Mouse (Mus musculus) forebrain, embryonic 12.5 days (tissue): ENCODE data around the gene Aqp11. TPM values are rescaled to one million over a fixed set of nuclear protein-coding genes. Genes with fewer than 3 reads are reported as not detected.
A peak's percentile ranks its signal among the peaks of the same experiment; 100 is the strongest.

Experiments used
- ATAC-seq: fragments of 200-750 bp; cut with Nextera tagmentation; 2 replicates; pipeline ENCODE4 v1.8.0; 2017; ENCODE audit warnings: moderate TSS enrichment; ENCODE audit not compliant: low FRiP score
- H3K27ac ChIP-seq: fragments of 300-500 bp; sonication (generic); 2 replicates; pipeline ENCODE4 v1.5.1; 2016; ENCODE audit warnings: mild to moderate bottlenecking
- H3K27me3 ChIP-seq: fragments of 300-500 bp; sonication (generic); 2 replicates; pipeline ENCODE4 v1.6.1; 2016; ENCODE audit warnings: mild to moderate bottlenecking
- H3K36me3 ChIP-seq: fragments of 300-500 bp; sonication (generic); replicated peaks from 2 replicates; pipeline ENCODE4 v1.6.1; 2016; ENCODE audit warnings: mild to moderate bottlenecking
- H3K4me1 ChIP-seq: fragments of 300-500 bp; sonication (generic); 2 replicates; pipeline ENCODE4 v1.6.1; 2016
- H3K4me2 ChIP-seq: fragments of 300-500 bp; sonication (generic); 2 replicates; pipeline ENCODE4 v1.6.1; 2016; ENCODE audit warnings: mild to moderate bottlenecking, moderate library complexity
- H3K4me3 ChIP-seq: fragments of 300-500 bp; sonication (generic); replicated peaks from 2 replicates; pipeline ENCODE4 v1.5.1; 2016; ENCODE audit warnings: mild to moderate bottlenecking
- H3K9ac ChIP-seq: fragments of 300-500 bp; sonication (generic); 2 replicates; pipeline ENCODE4 v1.6.1; 2016; ENCODE audit warnings: mild to moderate bottlenecking
- H3K9me3 ChIP-seq: fragments of 300-500 bp; sonication (generic); 2 replicates; pipeline ENCODE4 v1.6.1; 2016
- WGBS: fragments of 180-500 bp; shearing (Covaris S2); methylation state at CpG from one replicate; pipeline ENCODE4 v1.1.7; 2016; 5-methylcytosine and 5-hydroxymethylcytosine counted together
- polyA plus RNA-seq: library from polyadenylated mRNA; unstranded; fragments of >200 nt; fragmentation: Nextera tagmentation; extraction: Ambion mirVana; gene quantifications from 2 replicates; pipeline ENCODE4 v1.2.1, GENCODE M21; 2016

The Aqp11 gene
- 3.9 and 5.6 TPM in 2 replicates for polyA plus RNA-seq

DNA sequence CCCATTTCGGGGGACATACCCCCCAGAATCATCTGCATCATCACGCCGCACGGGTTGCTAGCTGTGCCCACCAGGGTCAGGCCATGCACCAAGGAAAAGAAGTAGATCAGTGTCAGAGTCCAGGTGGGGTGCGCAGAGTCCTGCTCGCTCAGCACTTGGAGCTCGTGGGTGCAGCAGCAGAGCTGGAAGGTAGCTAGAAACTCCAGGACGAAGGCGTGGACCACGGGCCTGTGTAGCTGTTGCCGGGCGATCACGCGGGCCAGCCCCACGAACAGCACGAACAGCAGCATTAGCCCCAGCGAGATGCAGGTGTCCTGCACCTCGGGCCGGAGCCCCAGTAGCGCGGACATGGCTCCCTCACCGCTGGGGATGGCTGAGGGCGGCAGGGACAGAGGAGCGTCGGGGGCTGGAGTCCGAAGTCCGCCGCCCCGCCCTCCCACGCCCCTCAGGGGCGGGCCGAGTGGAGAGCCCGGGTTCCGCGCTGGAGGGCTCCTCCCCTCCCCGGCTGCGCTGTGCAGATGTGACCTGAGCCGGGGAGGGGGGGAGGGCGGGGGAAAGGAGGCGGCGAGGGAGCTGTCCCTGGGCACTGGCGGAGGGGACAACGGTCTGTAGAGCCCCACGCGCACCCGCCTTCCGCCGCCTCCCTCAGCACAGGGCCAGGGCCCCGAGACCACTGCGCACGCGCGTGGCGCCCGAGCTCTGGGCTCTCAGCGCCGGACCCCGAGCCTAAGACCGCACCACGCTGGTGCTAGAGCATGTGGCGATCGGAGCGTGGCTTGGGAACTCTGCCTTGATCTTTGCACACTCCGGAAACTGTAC is at the start of gene Aqp11:
Gene Aqp11, minus strand, starts transcription at position 652 of the 819 bp plus-strand sequence.
- under 1% methylated on average over 51 of the region's 64 CpGs for WGBS
- peaks cover 33% of the 10 kb centered on the region for H3K27me3 ChIP-seq
- H3K4me1 ChIP-seq = peaks cover 10% of the 10 kb centered on the region
- H3K9ac ChIP-seq = peak within 1 kb of the TSS; percentile 72
- H3K27ac ChIP-seq = 0 out of 2 replicates have a peak within 1 kb of the TSS, but pooled peaks have one; percentile 19
- no peaks in the 10 kb centered on the region for H3K36me3 ChIP-seq
- ATAC-seq = peak; percentile 94
- H3K4me2 ChIP-seq = peak within 1 kb of the TSS; percentile 92
- H3K4me3 ChIP-seq = peak within 1 kb of the TSS; percentile 66
- H3K9me3 ChIP-seq = no peaks in the 10 kb centered on the region

DNA sequence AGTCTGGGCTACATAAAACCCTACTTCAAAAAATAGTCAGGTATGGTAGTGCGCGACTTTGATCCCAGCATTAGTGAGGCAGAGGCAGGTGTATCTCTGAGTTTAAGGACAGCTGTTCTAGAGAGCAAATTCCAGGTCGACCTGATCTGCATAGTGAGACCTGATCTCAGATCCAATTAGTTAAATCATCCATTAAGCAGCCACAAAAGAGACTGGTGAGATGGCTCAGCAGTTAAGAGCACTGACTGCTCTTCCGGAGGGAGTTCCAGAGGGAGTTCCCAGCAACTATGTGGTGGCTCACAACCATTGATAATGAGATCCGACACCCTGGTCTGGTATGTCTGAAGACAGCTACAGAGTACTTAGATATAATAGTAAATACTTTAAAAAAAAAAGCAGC is 45.4 kb upstream of the Aqp11 start:
- Histone ChIP-seq H3K9ac (no peak overlapping the region), H3K4me1 (peaks cover 5% of the 10 kb centered on the region; the same call in 1 of the 2 replicates), H3K4me3 (no peak overlapping the region), H3K36me3 (no peaks in the 10 kb centered on the region), H3K4me2 (no peak overlapping the region), H3K27ac (no peak overlapping the region), H3K27me3 (peaks cover 6% of the 10 kb centered on the region; the same call in 1 of the 2 replicates), H3K9me3 (no peaks in the 10 kb centered on the region)
- no peak for ATAC-seq
- WGBS = 48% methylated on average over 5 of the region's 5 CpGs

DNA sequence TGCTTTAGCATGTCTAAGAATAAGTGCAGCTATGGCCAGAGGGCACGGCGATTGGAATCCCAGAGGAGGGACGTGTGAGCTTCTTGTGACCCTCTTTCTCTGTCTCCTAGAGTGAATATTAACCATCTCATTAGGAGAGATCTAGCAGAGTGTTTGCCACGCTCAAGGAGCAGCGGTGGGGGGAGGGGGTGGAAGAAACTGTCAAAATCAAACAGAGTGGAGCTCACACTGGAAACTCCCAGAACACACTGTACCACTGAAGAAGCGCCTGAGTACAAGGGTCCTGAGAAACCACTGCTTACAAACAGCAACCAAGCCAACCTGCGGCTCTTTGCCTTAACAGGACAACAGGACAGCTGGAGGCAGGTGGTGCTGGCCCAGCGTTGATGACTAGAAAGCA is 43.4 kb upstream of the Aqp11 start:
- no peak for ATAC-seq
- no peak overlapping the region for H3K4me3 ChIP-seq
- 75% methylated on average over 8 of the region's 8 CpGs for WGBS
- no peaks in the 10 kb centered on the region for H3K9me3 ChIP-seq
- H3K36me3 ChIP-seq = no peaks in the 10 kb centered on the region
- no peak overlapping the region for H3K4me2 ChIP-seq
- no peak overlapping the region for H3K9ac ChIP-seq
- H3K27me3 ChIP-seq = peaks cover 6% of the 10 kb centered on the region; the same call in 1 of the 2 replicates
- peaks cover 5% of the 10 kb centered on the region; the same call in 1 of the 2 replicates for H3K4me1 ChIP-seq
- H3K27ac ChIP-seq = no peak overlapping the region

DNA sequence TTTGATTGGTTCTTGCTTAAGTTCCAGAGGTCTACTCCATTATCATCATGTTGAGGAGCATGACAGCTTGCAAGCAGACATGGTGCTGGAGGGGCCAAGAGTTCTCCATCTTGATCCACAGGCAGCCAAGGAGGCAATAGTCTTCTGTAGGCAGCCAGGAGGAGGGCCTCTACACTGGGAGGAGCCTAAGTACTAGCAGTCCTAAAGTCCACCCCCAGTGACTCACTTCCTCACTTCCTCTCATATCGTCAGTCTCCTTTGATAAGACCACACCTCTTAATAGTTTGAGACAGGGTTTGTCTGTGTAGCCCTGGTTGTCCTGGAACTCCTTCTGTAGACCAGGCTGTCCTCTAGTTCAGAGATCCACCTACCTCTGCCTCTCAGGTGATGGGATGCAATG is 42.7 kb upstream of the Aqp11 start:
- peaks cover 3% of the 10 kb centered on the region; the same call in 1 of the 2 replicates for H3K27me3 ChIP-seq
- H3K9ac ChIP-seq = no peak overlapping the region
- peaks cover 5% of the 10 kb centered on the region; the same call in 1 of the 2 replicates for H3K4me1 ChIP-seq
- H3K36me3 ChIP-seq = no peaks in the 10 kb centered on the region
- H3K9me3 ChIP-seq = no peaks in the 10 kb centered on the region
- no peak overlapping the region for H3K4me3 ChIP-seq
- no peak overlapping the region for H3K4me2 ChIP-seq
- H3K27ac ChIP-seq = no peak overlapping the region
- 94% methylated on average over 1 of the region's 1 CpGs for WGBS
- no peak for ATAC-seq

DNA sequence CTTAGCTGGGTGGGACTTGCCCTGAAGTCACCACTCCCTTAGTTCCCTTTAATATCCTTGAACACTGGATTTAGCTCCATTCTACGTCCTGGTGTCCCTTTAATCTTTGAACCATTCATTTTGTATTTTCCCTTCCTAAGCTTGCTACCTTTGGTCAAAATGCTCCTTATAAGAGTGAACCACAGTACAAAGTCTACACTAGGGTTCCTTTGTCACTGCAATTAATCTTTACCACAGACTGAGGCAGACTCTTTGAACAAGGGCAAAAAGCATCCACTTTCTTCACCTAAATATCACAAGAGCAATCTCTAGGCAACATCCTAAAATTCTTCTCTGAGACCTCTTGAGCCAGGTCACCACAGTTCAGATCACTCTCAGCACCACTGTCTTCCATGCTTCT is 42.1 kb upstream of the Aqp11 start:
- Histone ChIP-seq H3K4me2 (no peak overlapping the region), H3K36me3 (no peaks in the 10 kb centered on the region), H3K4me1 (peaks cover 5% of the 10 kb centered on the region; the same call in 1 of the 2 replicates), H3K9me3 (no peaks in the 10 kb centered on the region), H3K4me3 (no peak overlapping the region), H3K9ac (no peak overlapping the region), H3K27ac (no peak overlapping the region), H3K27me3 (peaks cover 3% of the 10 kb centered on the region; the same call in 1 of the 2 replicates)
- ATAC-seq = no peak
- WGBS = 89% methylated on average over 1 of the region's 1 CpGs

DNA sequence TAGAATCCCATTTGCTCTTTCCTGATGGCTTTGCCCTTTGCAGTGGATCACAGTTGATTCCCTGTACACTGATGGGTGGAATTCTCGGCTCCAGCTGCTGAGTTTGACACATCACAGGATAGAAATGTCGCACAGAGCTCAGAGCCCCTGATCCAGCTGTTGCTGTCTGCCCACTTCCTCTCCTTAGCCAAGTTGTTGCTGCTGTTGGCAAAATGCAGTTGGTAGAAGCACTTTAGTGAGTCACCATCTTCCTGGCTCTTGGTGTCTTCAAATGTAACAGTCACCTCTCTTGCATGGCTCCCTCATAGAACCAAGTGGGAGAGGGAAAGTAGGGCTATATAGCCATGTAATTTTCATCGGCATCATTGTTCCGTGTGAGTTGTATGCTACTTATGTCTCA is 39.1 kb upstream of the Aqp11 start:
- no peak overlapping the region for H3K4me3 ChIP-seq
- H3K9me3 ChIP-seq = no peaks in the 10 kb centered on the region
- H3K27ac ChIP-seq = no peak overlapping the region
- H3K27me3 ChIP-seq = 0 out of 2 replicates have a peak, but pooled peaks cover 3% of the 10 kb centered on the region
- no peak overlapping the region for H3K4me2 ChIP-seq
- no peaks in the 10 kb centered on the region for H3K36me3 ChIP-seq
- no peak overlapping the region for H3K9ac ChIP-seq
- 89% methylated on average over 4 of the region's 4 CpGs for WGBS
- no peak for ATAC-seq
- peaks cover 5% of the 10 kb centered on the region; the same call in 1 of the 2 replicates for H3K4me1 ChIP-seq

DNA sequence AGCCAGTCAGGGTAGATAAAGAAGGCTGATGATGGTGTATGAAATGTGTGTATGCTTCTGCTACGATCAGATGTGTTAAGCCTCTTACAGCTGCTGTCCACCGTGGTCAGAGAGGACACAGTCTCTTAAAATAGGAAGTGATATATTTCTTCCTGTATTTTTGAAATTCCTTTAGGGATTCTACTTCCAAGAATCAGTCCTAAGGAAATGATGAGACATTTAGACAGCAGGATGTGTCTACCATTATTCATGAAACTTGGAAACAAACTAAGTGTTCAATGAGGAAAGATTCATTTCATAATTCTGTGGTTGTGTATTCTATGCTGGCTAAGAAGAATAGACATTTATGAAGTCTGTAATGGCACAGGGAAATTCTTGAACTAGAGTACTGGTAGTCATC is 37.8 kb upstream of the Aqp11 start:
- ATAC-seq = no peak
- no peaks in the 10 kb centered on the region for H3K9me3 ChIP-seq
- H3K9ac ChIP-seq = no peak overlapping the region
- no peaks in the 10 kb centered on the region for H3K4me1 ChIP-seq
- no peak overlapping the region for H3K27ac ChIP-seq
- no peak overlapping the region for H3K4me3 ChIP-seq
- no peaks in the 10 kb centered on the region for H3K36me3 ChIP-seq
- no peak overlapping the region for H3K4me2 ChIP-seq
- H3K27me3 ChIP-seq = 0 out of 2 replicates have a peak, but pooled peaks cover 3% of the 10 kb centered on the region
- WGBS = 84% methylated on average over 2 of the region's 2 CpGs

DNA sequence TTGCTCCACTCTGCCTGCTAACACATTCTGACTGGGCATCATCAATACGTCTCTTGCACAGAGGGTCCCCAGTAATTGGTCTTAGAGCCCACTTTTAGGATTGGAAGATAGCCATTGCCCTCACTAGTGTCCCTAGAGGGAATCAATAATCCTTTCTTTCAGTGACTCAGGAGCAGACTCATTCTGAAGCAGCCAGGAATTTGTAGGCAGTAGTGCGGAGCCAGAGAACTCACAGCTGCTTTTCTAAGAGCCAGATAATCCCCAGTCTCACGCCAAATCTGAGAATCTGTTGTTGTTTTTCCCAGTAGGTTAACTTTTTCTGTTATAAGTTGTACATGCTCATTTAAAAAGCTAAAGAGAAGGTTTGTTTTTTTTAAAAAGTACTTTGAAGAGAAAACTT is 37.3 kb upstream of the Aqp11 start:
- no peak overlapping the region for H3K4me2 ChIP-seq
- H3K27ac ChIP-seq = no peak overlapping the region
- H3K9ac ChIP-seq = no peak overlapping the region
- no peaks in the 10 kb centered on the region for H3K36me3 ChIP-seq
- 7% methylated on average over 3 of the region's 3 CpGs for whole genome bisulfite sequencing
- H3K4me3 ChIP-seq = no peak overlapping the region
- ATAC-seq = no peak
- no peaks in the 10 kb centered on the region for H3K4me1 ChIP-seq
- H3K9me3 ChIP-seq = no peaks in the 10 kb centered on the region
- no peaks in the 10 kb centered on the region for H3K27me3 ChIP-seq

DNA sequence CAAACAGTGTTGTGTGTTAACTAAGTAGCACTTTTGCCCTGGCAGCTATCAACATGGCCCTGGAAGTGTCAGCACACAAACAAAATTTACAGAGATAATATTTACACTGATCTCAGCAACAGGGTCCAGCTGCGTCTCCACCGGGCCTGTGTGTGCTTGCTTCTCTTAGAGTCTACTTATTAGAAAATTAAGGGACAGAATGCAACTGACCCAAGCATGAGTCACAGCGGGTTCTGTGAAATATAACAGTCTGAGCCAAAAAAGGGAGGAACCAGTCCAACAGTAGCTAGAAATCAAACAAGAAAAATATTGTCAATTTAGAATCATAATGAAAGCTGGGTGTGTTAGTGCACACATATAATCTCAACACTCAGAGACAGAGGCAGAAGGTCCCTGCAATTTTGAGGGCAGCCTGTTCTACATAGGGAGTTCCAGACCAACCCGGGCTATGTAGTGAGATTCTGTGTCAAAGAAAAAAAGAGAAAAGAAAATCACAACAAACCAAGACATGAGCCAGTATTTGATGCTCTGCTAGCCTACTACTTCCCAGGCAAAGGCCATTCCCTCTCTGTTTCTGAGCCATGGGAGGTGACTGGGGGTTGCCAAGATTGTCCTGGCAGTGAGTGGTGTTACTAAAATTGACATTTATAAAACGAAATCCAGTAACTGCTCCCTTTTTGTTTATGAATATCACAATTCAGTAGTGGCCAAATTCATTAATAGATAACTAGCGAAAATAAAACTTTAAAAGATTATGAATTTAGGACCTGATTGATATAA is 32.9 kb upstream of the Aqp11 start:
- no peaks in the 10 kb centered on the region for H3K9me3 ChIP-seq
- no peaks in the 10 kb centered on the region for H3K36me3 ChIP-seq
- no peak overlapping the region for H3K27ac ChIP-seq
- no peaks in the 10 kb centered on the region for H3K4me1 ChIP-seq
- H3K4me3 ChIP-seq = no peak overlapping the region
- WGBS = 84% methylated on average over 6 of the region's 6 CpGs
- ATAC-seq = no peak
- no peak overlapping the region for H3K4me2 ChIP-seq
- H3K9ac ChIP-seq = no peak overlapping the region
- no peaks in the 10 kb centered on the region for H3K27me3 ChIP-seq

DNA sequence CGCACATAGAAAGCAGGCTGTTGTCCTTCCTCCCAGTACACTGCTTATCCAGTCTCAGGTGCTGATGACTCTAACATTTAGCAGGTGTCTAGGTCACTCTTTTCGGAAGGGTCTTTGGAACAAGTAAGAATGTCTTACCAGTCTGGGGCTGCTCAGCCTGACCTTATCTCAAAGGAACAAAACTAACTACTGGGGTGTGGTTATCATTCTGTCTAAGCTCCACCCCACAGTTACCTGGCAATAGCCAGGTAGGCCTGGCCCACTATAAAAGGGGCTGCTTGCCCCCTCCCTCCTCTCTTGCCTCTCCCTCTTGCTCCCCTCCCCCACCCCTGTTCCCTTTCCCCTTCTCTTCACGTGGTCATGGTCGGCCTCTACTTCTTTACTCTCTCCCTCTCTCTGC is 30.9 kb upstream of the Aqp11 start:
- no peaks in the 10 kb centered on the region for H3K36me3 ChIP-seq
- H3K4me2 ChIP-seq = no peak overlapping the region
- H3K4me1 ChIP-seq = no peaks in the 10 kb centered on the region
- WGBS = 84% methylated on average over 4 of the region's 4 CpGs
- H3K9ac ChIP-seq = no peak overlapping the region
- H3K4me3 ChIP-seq = no peak overlapping the region
- no peaks in the 10 kb centered on the region for H3K27me3 ChIP-seq
- no peak overlapping the region for H3K27ac ChIP-seq
- no peak for ATAC-seq
- H3K9me3 ChIP-seq = no peaks in the 10 kb centered on the region

DNA sequence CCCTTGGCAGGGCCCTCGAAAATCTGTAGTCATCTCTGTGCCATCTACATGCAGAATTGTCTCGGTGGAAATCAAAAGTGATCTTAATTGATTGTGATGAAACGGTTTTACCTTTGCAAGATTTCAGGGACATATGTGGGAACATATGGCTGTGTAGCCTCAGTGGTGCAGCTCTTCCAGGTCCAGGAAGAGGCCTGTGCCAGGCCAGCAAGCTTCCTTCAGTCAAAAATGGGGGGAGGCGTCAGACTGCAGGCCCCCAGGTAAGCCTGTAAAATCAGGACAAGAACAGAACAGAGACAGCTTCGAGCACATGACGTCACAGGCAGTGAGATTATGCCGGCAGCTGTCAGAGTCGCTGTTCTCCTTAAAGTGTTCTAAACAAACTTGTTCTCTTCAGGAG is 29.8 kb upstream of the Aqp11 start:
- Histone ChIP-seq H3K36me3 (no peaks in the 10 kb centered on the region), H3K9ac (no peak overlapping the region), H3K27me3 (no peaks in the 10 kb centered on the region), H3K4me2 (no peak overlapping the region), H3K4me1 (no peaks in the 10 kb centered on the region), H3K4me3 (no peak overlapping the region), H3K27ac (no peak overlapping the region), H3K9me3 (no peaks in the 10 kb centered on the region)
- no peak for ATAC-seq
- 84% methylated on average over 8 of the region's 8 CpGs for WGBS

DNA sequence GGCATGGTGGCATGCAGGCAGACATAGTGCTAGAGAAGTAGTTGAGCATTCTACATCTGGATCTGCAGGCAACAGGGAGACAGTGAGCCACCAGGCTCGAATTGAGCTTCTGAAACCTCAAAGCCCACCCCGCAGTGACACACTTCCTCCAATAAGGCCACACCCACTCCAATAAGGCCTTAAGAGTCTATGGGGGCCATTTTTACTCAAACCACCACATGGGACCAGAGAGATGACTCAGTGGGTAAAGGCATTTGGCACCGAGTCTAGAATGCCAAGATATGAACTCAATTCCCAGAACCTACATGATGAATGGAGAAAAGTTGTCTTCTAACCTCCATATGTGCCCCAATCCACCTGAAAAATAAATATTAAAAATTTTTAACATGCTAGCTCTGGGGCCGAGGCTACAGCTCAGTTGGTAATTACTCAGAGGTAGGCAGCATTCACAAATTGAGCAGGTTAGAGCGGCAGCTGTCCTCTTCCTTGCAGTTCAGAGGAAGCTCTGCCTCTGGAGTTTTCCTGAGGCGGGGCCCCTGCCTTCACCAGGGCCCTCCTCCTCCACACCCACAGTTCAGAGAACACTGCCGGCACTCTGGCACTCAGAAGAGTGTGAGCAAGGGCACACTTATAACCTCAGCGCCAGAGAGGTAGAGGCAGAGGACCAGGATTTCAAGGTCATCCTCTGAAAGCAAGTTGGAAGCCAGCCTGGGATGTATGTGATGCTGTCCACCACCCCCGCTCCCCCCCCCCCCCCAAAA is 28.5 kb upstream of the Aqp11 start:
- no peak overlapping the region for H3K4me2 ChIP-seq
- H3K36me3 ChIP-seq = no peaks in the 10 kb centered on the region
- WGBS = 86% methylated on average over 9 of the region's 9 CpGs
- H3K9ac ChIP-seq = no peak overlapping the region
- ATAC-seq = no peak
- no peak overlapping the region for H3K27ac ChIP-seq
- no peaks in the 10 kb centered on the region for H3K27me3 ChIP-seq
- no peaks in the 10 kb centered on the region for H3K4me1 ChIP-seq
- no peak overlapping the region for H3K4me3 ChIP-seq
- H3K9me3 ChIP-seq = no peaks in the 10 kb centered on the region
